Mouse (Mus musculus): ENCODE results near the gene Gm20441.

The Gm20441 gene

DNA sequence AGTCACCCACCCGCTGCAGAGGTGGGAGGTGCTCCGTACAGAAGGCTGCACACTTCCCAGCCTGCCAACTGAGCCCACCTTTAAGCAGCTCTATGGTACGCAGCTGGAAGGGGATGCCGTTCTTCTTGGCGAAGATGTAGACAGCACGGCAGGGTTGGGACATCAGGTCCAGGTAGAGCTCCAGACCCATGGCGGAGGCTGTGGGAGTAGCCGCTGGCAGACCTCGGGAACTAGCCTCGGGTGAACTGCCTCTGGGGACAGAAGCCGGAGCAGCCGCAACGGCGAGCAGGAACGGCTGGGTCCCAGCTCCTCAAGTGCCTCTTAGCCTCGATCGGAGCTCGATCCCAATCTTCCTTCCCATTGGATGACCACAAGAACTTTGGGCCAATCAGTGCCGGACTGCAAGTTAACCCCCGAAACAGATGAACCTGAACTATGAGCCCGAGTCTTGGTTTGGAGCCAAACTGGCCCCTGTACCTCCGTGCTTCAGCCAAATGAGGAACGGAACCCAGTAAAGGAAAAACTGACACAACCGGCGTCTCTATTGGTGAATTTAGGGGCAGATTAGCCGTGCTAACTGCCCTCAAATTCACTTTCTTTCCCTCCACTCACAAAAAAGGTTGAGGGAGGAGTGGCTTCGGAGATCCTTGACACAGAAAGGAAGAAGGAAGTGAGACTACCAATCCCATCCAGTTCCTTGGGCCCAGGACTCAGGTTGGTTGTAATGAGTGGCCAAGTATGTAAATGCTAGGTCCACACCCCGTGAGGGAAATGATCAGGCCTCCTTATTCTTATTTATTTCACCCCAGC lies at the start of gene Gm20441, which contains the start of gene Gstt3:
Gm20441 (minus strand) TSS at position 186 of the 810 bp plus-strand sequence.
Gstt3 (minus strand) TSS at position 646 of the 810 bp plus-strand sequence.
- DNase-seq (ENCODE audit: low spot score in 2 of 2), result no peak

GRCm38 (mm10) chr10:75830275-75830670 lies 49.5 kb upstream of the Gm20441 start:
- no peak for DNase-seq (ENCODE audit: low spot score in 2 of 2)

- no peak for DNase-seq (ENCODE audit: low spot score in 2 of 2)
These were observed 48.9 kb upstream of the Gm20441 start for GRCm38 (mm10) chr10:75829529-75830274.

GRCm38 (mm10) chr10:75828500-75828931 lies 47.8 kb upstream of the Gm20441 start:
- DNase-seq (ENCODE audit: low spot score in 2 of 2), result peak in 1 of 2 experiments; percentile 50

- no peak for DNase-seq (ENCODE audit: low spot score in 2 of 2)
These were observed 47.1 kb upstream of the Gm20441 start for GRCm38 (mm10) chr10:75827668-75828360.

- no peak for DNase-seq (ENCODE audit: low spot score in 2 of 2)
These were observed 43.8 kb upstream of the Gm20441 start for GRCm38 (mm10) chr10:75824530-75824929.

DNA sequence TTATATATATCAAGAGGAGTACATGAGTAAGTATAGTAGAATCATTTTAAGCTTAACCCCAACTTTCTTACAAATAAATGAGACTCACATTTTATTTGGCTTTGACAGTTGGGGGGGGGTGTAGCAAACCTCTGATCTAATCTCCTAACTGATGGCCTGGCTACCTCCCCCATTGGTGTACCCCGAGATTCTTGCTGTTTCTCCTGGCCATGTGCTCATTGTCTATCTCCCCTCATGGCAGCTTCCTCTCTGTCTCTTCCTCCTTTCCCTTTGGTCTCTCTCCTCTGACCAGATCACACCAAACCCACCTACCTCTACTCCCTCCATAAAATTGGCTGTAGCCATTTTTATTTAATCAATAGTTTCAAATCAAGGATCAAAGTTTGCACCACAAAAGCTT lies 43.0 kb upstream of the Gm20441 start:
- DNase-seq (ENCODE audit: low spot score in 2 of 2), result no peak

GRCm38 (mm10) chr10:75822443-75822842 lies 41.7 kb upstream of the Gm20441 start, which contains the start of gene Gstt4:
Gstt4 (minus strand) TSS chr10:75822543.
- DNase-seq (ENCODE audit: low spot score in 2 of 2), result no peak

- no peak for DNase-seq (ENCODE audit: low spot score in 2 of 2)
These were observed 39.1 kb upstream of the Gm20441 start for GRCm38 (mm10) chr10:75819882-75820281.

- DNase-seq (ENCODE audit: low spot score in 2 of 2), result no peak
These were observed 37.9 kb upstream of the Gm20441 start for GRCm38 (mm10) chr10:75818641-75819040.

GRCm38 (mm10) chr10:75804217-75804616 lies 23.5 kb upstream of the Gm20441 start:
- no peak for DNase-seq (ENCODE audit: low spot score in 2 of 2)

GRCm38 (mm10) chr10:75798176-75798696 lies 17.5 kb upstream of the Gm20441 start, which contains the start of gene Gstt1:
Gstt1 (minus strand) TSS chr10:75798584.
- peak; percentile 11 to 28 for DNase-seq (ENCODE audit: low spot score in 2 of 2)

DNA sequence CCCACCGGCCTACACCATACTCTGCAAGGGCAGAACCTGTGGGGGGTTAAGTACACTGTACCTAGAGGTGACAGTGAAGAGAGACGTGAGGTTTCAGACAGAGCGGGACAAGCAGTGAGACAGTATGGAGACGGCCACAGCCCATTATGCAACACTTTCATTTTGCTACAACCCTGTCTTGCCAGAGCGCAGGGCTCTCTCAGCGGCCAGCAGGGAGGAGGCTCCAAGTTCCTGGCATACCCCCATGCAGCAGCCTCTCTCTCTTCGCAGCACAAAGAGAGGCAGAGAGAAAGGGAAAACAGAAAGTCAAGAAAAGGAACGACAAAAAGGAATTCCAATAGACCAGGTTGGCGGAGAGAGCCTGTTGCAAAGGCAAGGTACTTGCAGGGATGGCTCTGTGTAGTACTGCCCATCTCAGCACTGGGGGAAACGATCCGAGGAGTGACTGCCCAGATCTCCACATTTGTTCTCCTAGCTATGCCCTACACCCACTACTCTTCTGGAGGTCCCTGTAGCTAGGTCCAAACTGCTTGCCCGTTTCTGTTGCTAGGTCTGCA lies 16.9 kb upstream of the Gm20441 start:
- peak; percentile 37 to 54 for DNase-seq (ENCODE audit: low spot score in 2 of 2)

GRCm38 (mm10) chr10:75796731-75797516 lies 16.2 kb upstream of the Gm20441 start:
- no peak for DNase-seq (ENCODE audit: low spot score in 2 of 2)

DNA sequence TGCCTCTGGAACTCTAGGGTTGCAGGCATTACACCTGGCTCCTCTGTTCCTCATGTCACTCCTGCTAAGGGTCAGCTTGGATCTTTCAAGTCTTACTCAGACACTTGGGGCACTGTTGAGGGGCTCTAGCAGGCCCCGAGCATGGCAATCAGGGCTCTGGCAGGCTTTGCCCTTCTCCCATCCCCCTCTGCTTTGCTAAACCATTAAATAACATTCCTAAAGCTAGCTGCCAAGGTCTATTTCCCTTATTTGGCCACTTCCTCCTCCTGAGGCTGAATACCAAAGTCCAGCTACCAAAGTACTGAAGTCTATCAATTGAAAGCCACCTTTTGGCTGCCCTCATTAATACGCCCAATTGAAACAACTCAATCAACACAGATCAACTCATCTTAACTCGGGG lies 14.1 kb upstream of the Gm20441 start:
- DNase-seq (ENCODE audit: low spot score in 2 of 2), result no peak

- DNase-seq (ENCODE audit: low spot score in 2 of 2), result no peak
These were observed 10.0 kb upstream of the Gm20441 start for GRCm38 (mm10) chr10:75790773-75791172.

DNA sequence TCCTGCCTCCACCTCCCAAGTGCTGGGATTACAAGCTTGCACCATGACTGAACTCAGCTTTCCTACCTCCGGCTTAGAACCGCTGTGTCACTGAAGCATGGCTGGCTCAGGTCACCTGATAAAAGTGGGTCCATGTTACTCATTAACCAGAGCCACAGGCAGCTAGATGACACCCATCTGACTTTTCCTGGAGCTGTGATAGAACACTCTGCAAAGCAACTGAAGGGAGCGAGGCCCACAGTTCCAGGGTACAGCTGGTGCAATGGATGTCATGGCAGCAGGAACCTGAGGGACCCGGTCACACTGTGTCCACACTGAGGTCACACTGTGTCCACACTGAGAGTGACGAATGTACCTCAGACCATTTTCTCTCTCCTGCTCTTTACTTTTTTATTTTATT lies 9.1 kb upstream of the Gm20441 start:
- DNase-seq (ENCODE audit: low spot score in 2 of 2), result no peak

DNA sequence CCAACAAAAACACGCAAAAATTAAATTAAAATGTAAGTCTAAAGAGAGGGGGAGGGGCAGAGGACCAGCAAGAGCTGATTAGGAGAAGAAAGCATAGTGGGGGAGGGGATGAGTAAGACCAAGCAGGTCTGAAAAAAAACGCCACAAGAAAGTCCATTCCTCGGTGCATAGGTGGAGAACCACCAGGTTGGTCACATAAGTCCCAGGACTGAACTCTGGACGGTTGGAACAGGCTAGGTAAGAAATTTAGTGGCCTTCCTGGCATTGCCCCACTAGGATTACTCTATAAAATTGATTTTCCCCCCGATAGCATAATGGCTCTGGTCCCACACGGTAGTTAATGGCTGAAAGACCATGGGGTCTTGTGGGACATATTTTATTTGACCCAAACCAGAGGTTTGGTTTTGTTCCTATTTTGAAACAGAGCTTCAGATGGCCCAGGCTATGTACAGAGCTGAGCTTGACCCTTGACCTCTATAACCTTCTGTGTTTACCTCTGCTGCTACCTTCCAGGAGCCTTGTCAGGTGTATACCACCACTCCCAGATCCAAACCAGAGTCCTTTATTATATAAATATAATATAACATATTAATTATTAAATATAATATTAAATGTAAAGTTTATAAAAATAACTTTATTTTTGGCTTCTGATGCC lies 8.5 kb upstream of the Gm20441 start:
- DNase-seq (ENCODE audit: low spot score in 2 of 2), result no peak

GRCm38 (mm10) chr10:75788277-75788676 lies 7.5 kb upstream of the Gm20441 start:
- DNase-seq (ENCODE audit: low spot score in 2 of 2), result peak in 1 of 2 experiments; percentile 52

- DNase-seq (ENCODE audit: low spot score in 2 of 2), result no peak
These were observed 4.7 kb upstream of the Gm20441 start for GRCm38 (mm10) chr10:75785442-75785841.
